Mouse (Mus musculus): ENCODE measurements at regions not wholly inside any gene's neighbourhood (a gene's known extent, or its start where the extent isn't known, plus 50 kb on each side); places are given as distances from the start of the nearest gene placed in this dataset.

DNA sequence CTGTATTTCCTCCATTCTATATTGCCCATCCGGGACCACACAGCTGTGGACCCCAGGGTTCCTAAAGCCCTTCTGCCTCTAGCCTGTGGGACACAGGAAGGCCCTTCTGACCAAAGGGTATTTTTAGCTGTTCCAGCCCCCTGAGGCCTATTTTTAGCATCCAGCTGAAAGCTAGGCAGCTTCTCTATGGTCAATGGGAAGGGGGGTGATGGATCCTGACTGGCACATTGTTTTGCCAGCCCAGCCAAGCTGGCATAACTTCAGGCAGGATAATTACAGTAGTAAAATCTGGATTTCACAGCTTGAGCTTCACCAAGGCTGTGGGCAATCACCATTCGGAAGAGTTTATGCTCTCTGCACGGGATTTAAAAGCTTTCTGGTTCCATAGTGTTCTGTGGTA lies 153.9 kb upstream of the Kcnd3 start:
- Histone ChIP-seq H3K9ac (replicated peaks) (no peak overlapping the region), H3K36me3 (replicated peaks; ENCODE audit: control insufficient read depth, insufficient read depth, low read depth) (no peaks in the 10 kb centered on the region), H3K9me3 (ENCODE audit: control insufficient read depth, low read length) (no peaks in the 10 kb centered on the region), H3K27me3 (ENCODE audit: control insufficient read depth, insufficient read depth, low read length) (no peaks in the 10 kb centered on the region), H3K4me1 (replicated peaks; ENCODE audit: control insufficient read depth in 2 of 2, insufficient read depth in 2 of 2, low read length in 1 of 2) (no peaks in the 10 kb centered on the region), H3K4me3 (ENCODE audit: insufficient read depth in 1 of 2, low read depth in 2 of 2, low read length in 2 of 2) (no peak overlapping the region), H3K4me2 (ENCODE audit: low read depth) (no peak overlapping the region), H3K27ac (no peak overlapping the region)
- TF ChIP-seq CTCF (IDR thresholded peaks at IDR 0.05; ENCODE audit: low read depth) (no peak), EP300 (IDR thresholded peaks at IDR 0.05; ENCODE audit: low read depth) (no peak)
- 51% methylated on average over 3 of the region's 3 CpGs for WGBS (ENCODE audit: insufficient replicate concordance)
- ATAC-seq (ENCODE audit: insufficient read depth) (no peak), DNase-seq (ENCODE audit: low read depth in 3 of 3, low spot score in 3 of 3) (no peak)

DNA sequence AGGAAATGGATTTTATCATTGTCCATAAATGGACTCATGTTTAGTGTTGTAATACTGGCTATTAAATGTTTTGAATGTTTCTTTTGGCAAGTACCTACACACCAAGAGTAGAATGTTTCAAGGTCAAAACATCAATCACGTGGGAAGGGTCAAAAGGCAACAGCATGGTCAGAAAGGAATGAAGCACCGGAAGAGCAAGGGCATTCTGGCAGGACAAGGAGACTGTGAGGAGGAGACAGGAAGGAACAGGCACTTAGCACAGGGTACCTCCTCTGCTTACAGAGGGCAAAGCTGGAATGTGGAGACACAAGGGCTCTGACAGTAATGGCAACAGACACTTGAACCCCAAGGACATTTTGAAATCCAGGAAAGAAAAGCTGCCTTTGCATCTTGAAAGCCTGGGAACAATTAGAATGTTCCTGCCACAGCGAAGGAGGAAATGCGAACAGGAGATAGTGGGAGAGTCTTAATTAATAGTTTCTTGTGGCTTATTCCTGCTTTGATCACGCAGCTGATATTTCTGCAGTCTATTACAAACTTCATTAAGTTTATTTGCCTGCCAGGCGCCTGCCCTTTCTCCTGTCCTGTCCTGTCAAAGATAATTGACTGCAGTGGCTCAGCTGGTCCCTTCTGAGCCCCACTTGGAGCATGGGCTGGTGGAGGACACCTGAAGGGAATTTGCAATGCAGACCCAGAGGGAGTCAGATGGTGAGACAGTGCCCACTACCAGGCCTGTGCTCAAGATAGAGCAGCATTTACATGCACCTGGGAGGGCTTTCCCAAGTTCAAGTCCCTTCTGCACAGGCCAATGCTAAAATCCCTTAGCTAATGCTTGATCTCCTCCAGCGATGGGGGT lies 151.2 kb upstream of the Kcnd3 start:
- no peak for ATAC-seq (ENCODE audit: insufficient read depth)
- H3K36me3 ChIP-seq (replicated peaks; ENCODE audit: control insufficient read depth, insufficient read depth, low read depth), result no peaks in the 10 kb centered on the region
- WGBS (ENCODE audit: insufficient replicate concordance), result 37% methylated on average over 7 of the region's 7 CpGs
- no peaks in the 10 kb centered on the region for H3K4me1 ChIP-seq (replicated peaks; ENCODE audit: control insufficient read depth in 2 of 2, insufficient read depth in 2 of 2, low read length in 1 of 2)
- no peak overlapping the region for H3K4me2 ChIP-seq (ENCODE audit: low read depth)
- no peak overlapping the region for H3K27ac ChIP-seq
- no peaks in the 10 kb centered on the region for H3K9me3 ChIP-seq (ENCODE audit: control insufficient read depth, low read length)
- TF ChIP-seq CTCF (IDR thresholded peaks at IDR 0.05; ENCODE audit: low read depth) (no peak), EP300 (IDR thresholded peaks at IDR 0.05; ENCODE audit: low read depth) (no peak)
- no peak overlapping the region for H3K4me3 ChIP-seq (ENCODE audit: insufficient read depth in 1 of 2, low read depth in 2 of 2, low read length in 2 of 2)
- DNase-seq (ENCODE audit: low read depth in 3 of 3, low spot score in 3 of 3), result no peak
- no peak overlapping the region for H3K9ac ChIP-seq (replicated peaks)
- no peaks in the 10 kb centered on the region for H3K27me3 ChIP-seq (ENCODE audit: control insufficient read depth, insufficient read depth, low read length)

DNA sequence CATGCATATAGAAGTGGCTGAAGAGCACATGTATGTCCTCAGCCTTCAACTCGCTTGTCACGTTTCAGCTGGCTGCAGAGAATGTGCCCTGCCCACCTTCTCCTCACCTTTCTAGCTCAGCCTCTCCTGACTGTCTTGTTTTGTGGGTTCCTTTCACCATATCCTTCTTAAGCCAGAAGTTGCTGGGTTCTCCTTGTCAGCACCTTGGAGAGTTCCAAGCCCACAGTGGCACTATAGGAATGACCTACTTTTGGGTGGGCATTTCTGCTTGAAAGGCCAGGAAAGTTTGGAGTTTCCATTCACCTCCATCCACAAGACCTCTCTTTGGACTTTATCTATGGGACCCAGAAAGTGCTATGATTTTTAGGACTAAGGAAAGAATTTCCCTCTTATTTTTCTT lies 144.5 kb upstream of the Kcnd3 start:
- no peak for DNase-seq (ENCODE audit: low read depth in 3 of 3, low spot score in 3 of 3)
- no peak for TF ChIP-seq EP300 (IDR thresholded peaks at IDR 0.05; ENCODE audit: low read depth)
- no peak for TF ChIP-seq CTCF (IDR thresholded peaks at IDR 0.05; ENCODE audit: low read depth)
- ATAC-seq (ENCODE audit: insufficient read depth), result no peak

DNA sequence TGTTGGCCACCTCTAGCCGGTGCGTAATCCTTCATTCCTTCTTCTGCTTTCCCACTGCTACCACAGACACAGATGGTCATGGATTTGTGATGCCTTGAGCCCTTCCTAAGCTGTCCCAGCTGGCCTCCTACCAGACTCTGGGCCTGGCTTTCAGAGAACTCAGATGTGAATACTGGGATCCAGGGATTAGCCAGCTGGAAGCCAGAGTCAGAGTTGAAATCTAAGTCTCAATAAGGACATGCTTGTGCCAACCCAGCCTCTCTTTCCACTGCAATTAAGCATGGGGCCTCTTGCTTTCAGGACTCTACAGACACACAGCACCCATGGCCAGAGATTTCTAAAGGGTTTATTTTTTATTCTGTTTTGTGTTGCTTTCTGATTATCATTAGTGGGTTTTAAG lies 143.1 kb upstream of the Kcnd3 start:
- Histone ChIP-seq H3K27ac (no peak overlapping the region), H3K4me1 (replicated peaks; ENCODE audit: control insufficient read depth in 2 of 2, insufficient read depth in 2 of 2, low read length in 1 of 2) (no peaks in the 10 kb centered on the region), H3K9ac (replicated peaks) (no peak overlapping the region), H3K27me3 (ENCODE audit: control insufficient read depth, insufficient read depth, low read length) (no peaks in the 10 kb centered on the region), H3K4me3 (ENCODE audit: insufficient read depth in 1 of 2, low read depth in 2 of 2, low read length in 2 of 2) (no peak overlapping the region), H3K9me3 (ENCODE audit: control insufficient read depth, low read length) (no peaks in the 10 kb centered on the region), H3K4me2 (ENCODE audit: low read depth) (no peak overlapping the region), H3K36me3 (replicated peaks; ENCODE audit: control insufficient read depth, insufficient read depth, low read depth) (no peaks in the 10 kb centered on the region)
- no peak for DNase-seq (ENCODE audit: low read depth in 3 of 3, low spot score in 3 of 3)
- no peak for ATAC-seq (ENCODE audit: insufficient read depth)
- 68% methylated on average over 2 of the region's 2 CpGs for WGBS (ENCODE audit: insufficient replicate concordance)
- no peak for TF ChIP-seq EP300 (IDR thresholded peaks at IDR 0.05; ENCODE audit: low read depth)
- no peak for TF ChIP-seq CTCF (IDR thresholded peaks at IDR 0.05; ENCODE audit: low read depth)

More for the DNA sequence above, 144.5 kb upstream of the Kcnd3 start:
- H3K9ac ChIP-seq (replicated peaks), result no peak overlapping the region
- no peak overlapping the region for H3K27ac ChIP-seq
- H3K4me2 ChIP-seq (ENCODE audit: low read depth), result no peak overlapping the region
- WGBS (ENCODE audit: insufficient replicate concordance), result 27% methylated on average over 2 of the region's 2 CpGs
- no peak overlapping the region for H3K4me3 ChIP-seq (ENCODE audit: insufficient read depth in 1 of 2, low read depth in 2 of 2, low read length in 2 of 2)
- no peaks in the 10 kb centered on the region for H3K27me3 ChIP-seq (ENCODE audit: control insufficient read depth, insufficient read depth, low read length)
- no peaks in the 10 kb centered on the region for H3K9me3 ChIP-seq (ENCODE audit: control insufficient read depth, low read length)
- H3K4me1 ChIP-seq (replicated peaks; ENCODE audit: control insufficient read depth in 2 of 2, insufficient read depth in 2 of 2, low read length in 1 of 2), result no peaks in the 10 kb centered on the region
- no peaks in the 10 kb centered on the region for H3K36me3 ChIP-seq (replicated peaks; ENCODE audit: control insufficient read depth, insufficient read depth, low read depth)

DNA sequence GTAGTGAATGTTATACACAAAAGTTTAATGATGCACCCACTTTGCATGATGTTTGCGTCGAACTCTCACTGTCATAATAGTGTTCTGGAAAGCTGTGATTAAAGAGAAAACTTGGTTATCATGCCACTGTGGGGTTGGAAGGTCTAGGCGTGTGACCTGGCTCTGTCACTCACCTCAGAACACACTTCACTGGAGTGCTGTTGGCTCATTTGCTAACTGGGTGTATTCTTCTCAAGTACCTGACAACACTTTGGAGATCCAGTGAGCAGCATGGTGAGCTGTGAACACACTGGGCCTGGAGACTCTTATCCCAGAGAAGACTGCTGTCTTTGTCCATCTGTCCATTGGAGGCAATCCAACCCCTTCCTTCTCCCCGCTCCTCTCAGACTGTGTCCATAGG lies 98.9 kb upstream of the Kcnd3 start:
- H3K4me3 ChIP-seq (ENCODE audit: insufficient read depth in 1 of 2, low read depth in 2 of 2, low read length in 2 of 2), result no peak overlapping the region
- WGBS (ENCODE audit: insufficient replicate concordance), result 65% methylated on average over 4 of the region's 4 CpGs
- no peak for ATAC-seq (ENCODE audit: insufficient read depth)

More for the DNA sequence above, 98.9 kb upstream of the Kcnd3 start:
- H3K9me3 ChIP-seq (ENCODE audit: control insufficient read depth, low read length), result no peaks in the 10 kb centered on the region
- TF ChIP-seq EP300 (IDR thresholded peaks at IDR 0.05; ENCODE audit: low read depth), result no peak
- TF ChIP-seq CTCF (IDR thresholded peaks at IDR 0.05; ENCODE audit: low read depth), result no peak
- no peak overlapping the region for H3K27ac ChIP-seq
- no peaks in the 10 kb centered on the region for H3K4me1 ChIP-seq (replicated peaks; ENCODE audit: control insufficient read depth in 2 of 2, insufficient read depth in 2 of 2, low read length in 1 of 2)
- no peaks in the 10 kb centered on the region for H3K36me3 ChIP-seq (replicated peaks; ENCODE audit: control insufficient read depth, insufficient read depth, low read depth)
- DNase-seq (ENCODE audit: low read depth in 3 of 3, low spot score in 3 of 3), result no peak
- no peaks in the 10 kb centered on the region for H3K27me3 ChIP-seq (ENCODE audit: control insufficient read depth, insufficient read depth, low read length)
- H3K9ac ChIP-seq (replicated peaks), result no peak overlapping the region
- H3K4me2 ChIP-seq (ENCODE audit: low read depth), result no peak overlapping the region

Measured in liver, embryonic 14.5 days (tissue).